18 mouse cellular contexts compared by ENCODE assay signal in genomic region chr1:77389069-77389468, GRCm38 (mm10).
"Had no signal": no experiment of that assay in that cellular context is flagged by ENCODE, and none has a peak within 500 bp of the region (broad histone marks: within the 10 kb centered on the region; RNA-seq: fewer than 3 reads in every experiment).

No protein-coding gene starts in this region.

- H3K27ac ChIP-seq: midbrain, embryonic 10.5 days; midbrain, embryonic 12.5 days; neural tube, embryonic 13.5 days; neural tube, embryonic 15.5 days had no signal

- H3K4me2 ChIP-seq: lung, embryonic 14.5 days; midbrain, embryonic 12.5 days; neural tube, embryonic 13.5 days; neural tube, embryonic 15.5 days had no signal

- H3K27me3 ChIP-seq: midbrain, embryonic 12.5 days; neural tube, embryonic 13.5 days; neural tube, embryonic 15.5 days had no signal

- H3K4me3 ChIP-seq: midbrain, embryonic 10.5 days; midbrain, embryonic 12.5 days; myocyte; neural tube, embryonic 13.5 days; neural tube, embryonic 15.5 days had no signal

- H3K9ac ChIP-seq: lung, embryonic 14.5 days; midbrain, embryonic 12.5 days; neural tube, embryonic 13.5 days; neural tube, embryonic 15.5 days had no signal

- H3K9me3 ChIP-seq: midbrain, embryonic 10.5 days; midbrain, embryonic 12.5 days; neural tube, embryonic 13.5 days; neural tube, embryonic 15.5 days had no signal

- ATAC-seq: midbrain, embryonic 16.5 days had no signal

- H3K36me3 ChIP-seq: neural tube, embryonic 15.5 days had no signal

- DNase-seq: lung, adult 18-20 months; lung, embryonic 14.5 days; lung, postnatal 10 days; lung, postnatal 4 days; midbrain, embryonic 14.5 days; retina, postnatal 1 day; right cerebral cortex, postnatal 25 days; right cerebral cortex, postnatal 4 days; spleen, adult 18-20 months; thymus, adult 18-20 months; thymus, postnatal 14 days; thymus, postnatal 36 days had no signal
